Mouse (Mus musculus) left cerebral cortex, postnatal 25 days (tissue): Measurements from ENCODE around the gene Anxa7. TPM values are rescaled to one million over a fixed set of nuclear protein-coding genes. Genes with fewer than 3 reads are reported as not detected.

Experiments used
- DNase-seq, 2 experiments: peaks; one replicate each; pipeline ENCODE4 v3.0.0; 2022; ENCODE audit warnings: low spot score in 2 of 2, mixed read lengths in 1 of 2
- intact Hi-C: fragments of 180-260 bp; cut with DNase I; formaldehyde crosslinking; loops from one replicate; pipeline ENCODE4 v1.15.1; 2025
- total RNA-seq, 2 experiments: library from RNA; stranded (reverse); gene quantifications; 2 replicates each; pipeline ENCODE4 v1.2.3; 2021

The Anxa7 gene
- total RNA-seq, 2 experiments from 2014 or later, result 57.5 to 58.2 TPM

- intact Hi-C loops, result no loop called here
- DNase-seq, result no peak
Observed at GRCm38 (mm10) chr14:20442252-20442651, 37.7 kb downstream of the Anxa7 start.

GRCm38 (mm10) chr14:20436976-20437375 lies 43.0 kb downstream of the Anxa7 start:
- peak in 1 of 2 experiments; percentile 10 for DNase-seq

DNA sequence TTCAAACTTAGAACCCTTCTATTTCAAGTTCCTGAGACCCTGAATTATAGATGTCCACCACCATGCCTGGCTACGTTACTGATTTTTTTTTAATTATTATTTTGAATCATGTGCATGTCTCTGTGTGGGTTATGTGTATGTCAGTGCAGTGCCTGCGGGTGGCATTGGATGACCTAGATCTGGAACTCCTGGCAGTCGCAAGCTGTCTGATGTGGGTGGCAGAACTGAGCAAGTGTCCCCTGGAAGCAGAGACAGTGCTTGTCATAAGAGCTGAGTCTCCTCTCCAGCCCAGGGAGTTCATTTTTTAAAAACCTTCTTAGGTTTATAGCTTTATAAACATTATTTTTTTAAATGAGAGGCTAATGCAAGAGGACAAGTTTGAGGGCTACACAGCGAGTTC lies 47.5 kb downstream of the Anxa7 start:
- peak in 1 of 2 experiments; percentile 43 for DNase-seq
- intact Hi-C loops, result no loop called here

More at GRCm38 (mm10) chr14:20436976-20437375, 43.0 kb downstream of the Anxa7 start:
- intact Hi-C loops, result no loop called here

- DNase-seq, result no peak
- intact Hi-C loops, result no loop called here
Observed at GRCm38 (mm10) chr14:20431726-20432125, 48.2 kb downstream of the Anxa7 start.

DNA sequence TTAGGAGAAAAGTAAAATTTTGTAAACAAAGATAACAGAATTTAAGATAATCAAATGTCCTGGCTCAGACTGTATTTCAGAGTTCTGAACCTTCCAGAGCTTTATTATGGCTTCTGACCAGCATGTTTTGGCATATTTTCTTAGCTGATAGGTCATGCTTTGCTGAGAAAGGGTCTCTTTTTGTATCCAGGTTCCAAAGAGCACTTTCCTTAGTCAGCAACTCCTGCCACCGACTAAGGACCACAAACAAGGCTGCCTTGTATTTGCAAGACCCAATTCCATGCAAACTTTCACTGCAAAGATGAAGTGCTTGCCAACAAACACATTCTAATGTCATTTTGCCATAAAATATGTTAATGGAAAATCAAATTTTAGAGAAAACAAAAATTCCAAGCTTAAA lies 50.1 kb downstream of the Anxa7 start:
- DNase-seq, result no peak
- intact Hi-C loops, result no loop called here

- intact Hi-C loops, result no loop called here
- no peak for DNase-seq
Observed at GRCm38 (mm10) chr14:20428593-20428992, 51.3 kb downstream of the Anxa7 start.

DNA sequence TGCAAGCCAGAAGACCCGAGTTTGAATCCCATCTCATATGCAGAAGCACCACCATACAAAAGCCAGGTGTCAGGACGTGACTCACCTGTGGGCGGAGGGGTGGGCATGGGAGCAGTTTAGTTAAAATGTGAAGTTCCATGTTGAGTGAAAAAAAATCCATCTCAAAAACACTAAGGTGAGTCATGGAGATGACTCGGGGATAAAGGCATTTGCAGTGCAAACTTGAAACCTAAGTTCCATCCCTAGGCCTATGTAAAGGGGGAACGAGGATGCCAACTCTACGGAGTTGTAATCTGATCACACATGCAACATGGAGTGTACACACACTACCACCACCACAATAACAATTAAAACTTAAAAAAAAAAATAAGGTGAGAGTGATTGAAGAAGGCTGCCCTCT lies 56.9 kb downstream of the Anxa7 start:
- no peak for DNase-seq
- intact Hi-C loops, result no loop called here

DNA sequence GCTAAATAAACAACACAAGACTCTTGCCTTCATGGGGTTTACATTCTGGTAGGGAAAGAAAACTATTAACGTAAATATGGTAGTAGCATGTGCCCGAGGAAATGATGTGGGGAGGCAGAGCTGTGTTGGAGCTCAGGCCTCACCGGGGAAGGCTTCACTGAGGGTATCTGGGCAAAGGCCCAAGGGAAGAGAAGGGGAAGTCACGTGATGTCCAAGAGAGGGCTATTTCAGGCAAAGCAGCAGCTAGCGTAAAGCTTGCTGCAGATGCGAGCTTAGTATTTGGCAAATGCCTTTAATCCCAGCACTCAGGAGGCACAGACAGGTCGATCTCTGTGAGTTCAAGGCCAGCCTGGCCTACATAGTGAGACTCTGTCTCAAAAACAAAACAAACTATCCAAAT lies 57.7 kb downstream of the Anxa7 start:
- no peak for DNase-seq
- intact Hi-C loops, result no loop called here

Other genes starting within 250 kb of the Anxa7 start
- gene Kcnk16, start 210.9 kb downstream of the Anxa7 start, total RNA-seq, result not detected
- 10 to 100 TPM; 15.6 to 18.8 TPM for gene Nudt13, start 185.4 kb downstream of the Anxa7 start, total RNA-seq
- gene Ecd, start 132.0 kb downstream of the Anxa7 start, total RNA-seq, result 10 to 100 TPM; 36.9 to 38.7 TPM
- 10 to 100 TPM; 45.6 to 50.7 TPM for gene Fam149b, start 132.0 kb downstream of the Anxa7 start, total RNA-seq
- gene Dnajc9, start 91.2 kb downstream of the Anxa7 start, total RNA-seq, result 10 to 100 TPM; 21.4 to 22.3 TPM
- 10 to 100 TPM; 36.0 to 39.2 TPM for gene Mrps16, start 86.5 kb downstream of the Anxa7 start, total RNA-seq
- gene Cfap70, start 27.9 kb downstream of the Anxa7 start, total RNA-seq, result 1 to 10 TPM; 1.1 to 1.7 TPM
- gene Mss51, start 16.8 kb upstream of the Anxa7 start, total RNA-seq, result 1 to 10 TPM in 1 of 2 experiments, under 1 TPM in 1; 0.89 to 1.1 TPM
- gene Ppp3cb, start 66.4 kb upstream of the Anxa7 start, total RNA-seq, result 100 to 1,000 TPM; 297 to 305 TPM
- 10 to 100 TPM; 38.5 to 46.7 TPM for gene Usp54, start 160.9 kb upstream of the Anxa7 start, total RNA-seq
- gene Myoz1, start 176.4 kb upstream of the Anxa7 start, total RNA-seq, result not detected
- under 1 TPM; 0.23 to 0.28 TPM for gene Synpo2l, start 188.2 kb upstream of the Anxa7 start, total RNA-seq
- gene Sec24c, start 194.2 kb upstream of the Anxa7 start, total RNA-seq, result 100 to 1,000 TPM; 110 to 113 TPM
- gene Fut11, start 214.8 kb upstream of the Anxa7 start, total RNA-seq, result 10 to 100 TPM; 18.5 to 19.7 TPM
- 10 to 100 TPM; 45.9 to 51.8 TPM for gene Chchd1, start 222.9 kb upstream of the Anxa7 start, total RNA-seq
- 100 to 1,000 TPM; 152 to 155 TPM for gene Zswim8, start 227.4 kb upstream of the Anxa7 start, total RNA-seq